Comparison of ENCODE assay signal across 8 mouse cellular contexts in genomic region chr6:114967623-114968022, GRCm38 (mm10). TPM values are rescaled to one million over a fixed set of nuclear protein-coding genes. Genes with fewer than 3 reads are reported as not detected.
A peak's percentile ranks its signal among the peaks of the same experiment; 100 is the strongest.
DNase-seq lines count a peak whose midpoint lies in the region; ATAC-seq and TF ChIP-seq lines count a peak whose summit lies in the region.

No protein-coding gene starts in this region.

- H3K4me2 ChIP-seq in heart, embryonic 11.5 days = peak overlapping the region; percentile 100
- H3K4me2 ChIP-seq in forebrain, embryonic 11.5 days (ENCODE audit: low read depth, low read length, severe bottlenecking) = peak overlapping the region; percentile 100; the same call in 1 of the 2 replicates
- peak overlapping the region; percentile 100 for H3K4me2 ChIP-seq in limb, embryonic 14.5 days (replicated peaks; ENCODE audit: low read depth, low read length, severe bottlenecking)

- peaks cover 10% of the 10 kb centered on the region for H3K4me1 ChIP-seq in heart, embryonic 11.5 days (ENCODE audit: control insufficient read depth, insufficient read depth, low read length)
- H3K4me1 ChIP-seq in forebrain, embryonic 11.5 days (replicated peaks; ENCODE audit: control insufficient read depth, insufficient read depth, low read length) = 0 out of 2 replicates have a peak, but pooled peaks cover 5% of the 10 kb centered on the region
- H3K4me1 ChIP-seq in limb, embryonic 14.5 days (ENCODE audit: control insufficient read depth, insufficient read depth, low read length) = peaks cover 28% of the 10 kb centered on the region

- no peak overlapping the region for H3K27ac ChIP-seq in heart, embryonic 11.5 days (ENCODE audit: low read depth, low read length)
- no peak overlapping the region for H3K27ac ChIP-seq in forebrain, embryonic 11.5 days (ENCODE audit: low read depth, low read length)
- no peak overlapping the region for H3K27ac ChIP-seq in limb, embryonic 14.5 days (replicated peaks; ENCODE audit: low read depth, low read length)

- WGBS in heart, embryonic 11.5 days (ENCODE audit: insufficient replicate concordance) = 52% methylated on average over 12 of the region's 12 CpGs
- 43% methylated on average over 12 of the region's 12 CpGs for WGBS in forebrain, embryonic 11.5 days
- WGBS in limb, embryonic 14.5 days = 31% methylated on average over 12 of the region's 12 CpGs

- H3K9ac ChIP-seq in heart, embryonic 11.5 days (ENCODE audit: low read depth, low read length) = no peak overlapping the region
- no peak overlapping the region for H3K9ac ChIP-seq in forebrain, embryonic 11.5 days (ENCODE audit: low read length)
- peak overlapping the region; percentile 82; the same call in 1 of the 2 replicates for H3K9ac ChIP-seq in limb, embryonic 14.5 days (ENCODE audit: low read depth, low read length, severe bottlenecking)

- H3K9me3 ChIP-seq in heart, embryonic 11.5 days (replicated peaks; ENCODE audit: control insufficient read depth, low read length) = peaks cover 3% of the 10 kb centered on the region; the same call in 1 of the 2 replicates
- no peaks in the 10 kb centered on the region for H3K9me3 ChIP-seq in forebrain, embryonic 11.5 days (ENCODE audit: control insufficient read depth, low read length)
- no peaks in the 10 kb centered on the region for H3K9me3 ChIP-seq in limb, embryonic 14.5 days (ENCODE audit: control insufficient read depth, low read length)

- H3K36me3 ChIP-seq in heart, embryonic 11.5 days (ENCODE audit: control insufficient read depth, insufficient read depth, low read length) = no peaks in the 10 kb centered on the region
- no peaks in the 10 kb centered on the region for H3K36me3 ChIP-seq in forebrain, embryonic 11.5 days (ENCODE audit: control insufficient read depth, insufficient read depth, low read length)
- H3K36me3 ChIP-seq in limb, embryonic 14.5 days (ENCODE audit: control insufficient read depth, insufficient read depth, low read length) = no peaks in the 10 kb centered on the region

- DNase-seq in heart, postnatal 14 days = no peak
- DNase-seq in 3134 (ENCODE audit: extremely low read depth, insufficient read length, low spot score) = peak; percentile 34
- peak; percentile 57 for DNase-seq in forebrain, embryonic 11.5 days (ENCODE audit: low spot score)
- DNase-seq in limb, embryonic 14.5 days (ENCODE audit: low spot score) = no peak
- no peak for DNase-seq in c-Kit-positive CD71-positive TER-119-positive erythroid progenitor cells, embryonic 14.5 days (ENCODE audit: low spot score)

- ATAC-seq in heart, embryonic 11.5 days (replicated peaks; ENCODE audit: insufficient number of reproducible peaks, low FRiP score, low TSS enrichment) = no peak
- no peak for ATAC-seq in forebrain, embryonic 11.5 days (replicated peaks; ENCODE audit: low FRiP score)
- no peak for ATAC-seq in limb, embryonic 14.5 days (ENCODE audit: low FRiP score, low read depth)
- no peak for ATAC-seq in granulocyte monocyte progenitor cell, adult 5-6 weeks (replicated peaks; ENCODE audit: poor library complexity, severe bottlenecking)
- no peak for ATAC-seq in erythroid progenitor cell, adult 5-6 weeks (replicated peaks; ENCODE audit: low FRiP score, poor library complexity, severe bottlenecking)

- intact Hi-C loops in heart, postnatal 14 days (cut with DNase I) = no loop called here

- H3K27me3 ChIP-seq in heart, embryonic 11.5 days (ENCODE audit: control insufficient read depth, insufficient read depth, low read length) = peaks cover 35% of the 10 kb centered on the region
- H3K27me3 ChIP-seq in forebrain, embryonic 11.5 days (ENCODE audit: control insufficient read depth, insufficient read depth, low read length) = peaks cover 27% of the 10 kb centered on the region
- no peaks in the 10 kb centered on the region for H3K27me3 ChIP-seq in limb, embryonic 14.5 days (ENCODE audit: control insufficient read depth, insufficient read depth, low read length)

- H3K4me3 ChIP-seq in heart, embryonic 11.5 days (ENCODE audit: low read depth, low read length) = peak overlapping the region; percentile 70; the same call in 1 of the 2 replicates
- H3K4me3 ChIP-seq in forebrain, embryonic 11.5 days (ENCODE audit: low read depth, low read length) = no peak overlapping the region
- peak overlapping the region; percentile 76 for H3K4me3 ChIP-seq in limb, embryonic 14.5 days (replicated peaks; ENCODE audit: low read length)

- TF ChIP-seq POLR2A in limb, embryonic 14.5 days (IDR thresholded peaks at IDR 0.05; ENCODE audit: borderline replicate concordance, extremely low read depth, insufficient read depth, insufficient read length) = no peak

RNA-seq across cellular contexts. Expression of gene Vgll4, which starts 2.2 kb away (rescaled TPM):
- 49.1 and 51.6 TPM in 2 replicates for polyA plus RNA-seq in heart, embryonic 11.5 days (2014; fragmentation: Nextera tagmentation; extraction: Ambion mirVana)
- total RNA-seq in heart, postnatal 14 days (2021) = 10 to 100 TPM; 28.4 to 29.5 TPM
- 72.0 and 73.1 TPM in 2 replicates for polyA plus RNA-seq in forebrain, embryonic 11.5 days (2014; fragmentation: Nextera tagmentation; extraction: Ambion mirVana)
- 70.1 and 91.7 TPM in 2 replicates for polyA plus RNA-seq in limb, embryonic 14.5 days (2012; rRNA removed)
- polyA plus RNA-seq in limb, embryonic 14.5 days (2014; fragmentation: Nextera tagmentation; extraction: Ambion mirVana) = 103 and 113 TPM in 2 replicates
- total RNA-seq in granulocyte monocyte progenitor cell, adult 5-6 weeks (2014; fragmentation: Nextera tagmentation) = 14.0 and 16.5 TPM in 2 replicates
- 16.9 and 22.8 TPM in 2 replicates for total RNA-seq in granulocyte monocyte progenitor cell, adult 5-6 weeks (2017)
- total RNA-seq in erythroid progenitor cell, adult 5-6 weeks (2015; ENCODE audit: low replicate concordance) = 2.5 and 6.7 TPM in 2 replicates
- 3.3 and 4.7 TPM in 2 replicates for total RNA-seq in erythroid progenitor cell, adult 5-6 weeks (2017; ENCODE audit: low replicate concordance)

Comparison
In these comparisons a context has a peak if more than half of its experiments do, and no peak if none do; other contexts are left out.
1. DNase-seq: peak in 3134 (single experiment) and forebrain, embryonic 11.5 days (single experiment); none in heart, postnatal 14 days (0 of 2), limb, embryonic 14.5 days (single experiment) and c-Kit-positive CD71-positive TER-119-positive erythroid progenitor cells, embryonic 14.5 days (single experiment).
2. Peak in every context shown above with its lines, with median percentiles within 50 percentile points of each other: H3K4me2 ChIP-seq.